Mouse (Mus musculus) skeletal muscle tissue, adult 2 months (tissue): ENCODE measurements around the gene Pgbd1.
"Not testable (repeated sequence)": the region's sequence is repeated elsewhere in the genome, so short reads cannot be mapped to it uniquely, and the experiment has no call there.

Experiments
- DNase-seq: peaks from one replicate; pipeline ENCODE4 v3.0.0-alpha.2; 2012; ENCODE audit warnings: low read depth, low spot score

Pgbd1 gene

GRCm38 (mm10) chr13:21440503-21441206 is at the start of gene Pgbd1:
Gene Pgbd1 (minus strand): TSS chr13:21441058.
- peak; percentile 62 for DNase-seq

- no peak for DNase-seq
Observed at GRCm38 (mm10) chr13:21486881-21487280, 46.0 kb upstream of the Pgbd1 start.

- DNase-seq: peak; percentile 38
Observed at GRCm38 (mm10) chr13:21478759-21479670, 38.2 kb upstream of the Pgbd1 start, which contains the start of the genes Zkscan4 and Gm10065. Gene Zkscan4 (plus strand): TSS chr13:21478907. Gene Gm10065 (minus strand): TSS chr13:21479441.

- DNase-seq: no peak
Observed at GRCm38 (mm10) chr13:21472427-21472826, 31.6 kb upstream of the Pgbd1 start.

GRCm38 (mm10) chr13:21469097-21469496 is 28.2 kb upstream of the Pgbd1 start:
- no peak for DNase-seq

- DNase-seq: peak; percentile 77
Observed at GRCm38 (mm10) chr13:21468061-21469019, 27.5 kb upstream of the Pgbd1 start, which contains the start of gene Nkapl. Gene Nkapl (minus strand): TSS chr13:21468509.

GRCm38 (mm10) chr13:21467336-21467735 is 26.5 kb upstream of the Pgbd1 start:
- no peak for DNase-seq

DNA sequence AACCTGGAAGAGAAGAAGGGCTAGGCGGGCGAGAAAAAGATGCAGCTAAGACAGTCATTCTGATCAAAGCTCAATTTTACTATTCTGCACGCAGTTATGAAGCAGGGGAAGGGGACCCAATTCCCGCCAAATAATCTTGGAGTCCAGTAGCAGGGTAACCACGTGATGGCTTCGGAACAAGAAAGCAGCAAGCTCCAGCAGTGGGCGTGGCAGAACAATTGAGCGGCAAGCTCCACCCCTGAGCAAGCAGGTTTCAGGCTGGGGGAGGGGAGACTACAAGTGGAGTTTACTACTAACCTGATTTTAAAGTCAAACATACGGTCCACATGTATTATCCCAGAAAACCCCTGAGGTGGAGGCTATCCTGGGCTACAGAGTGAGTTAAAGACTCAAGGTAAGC is 21.7 kb upstream of the Pgbd1 start:
- not testable (repeated sequence) for DNase-seq

DNA sequence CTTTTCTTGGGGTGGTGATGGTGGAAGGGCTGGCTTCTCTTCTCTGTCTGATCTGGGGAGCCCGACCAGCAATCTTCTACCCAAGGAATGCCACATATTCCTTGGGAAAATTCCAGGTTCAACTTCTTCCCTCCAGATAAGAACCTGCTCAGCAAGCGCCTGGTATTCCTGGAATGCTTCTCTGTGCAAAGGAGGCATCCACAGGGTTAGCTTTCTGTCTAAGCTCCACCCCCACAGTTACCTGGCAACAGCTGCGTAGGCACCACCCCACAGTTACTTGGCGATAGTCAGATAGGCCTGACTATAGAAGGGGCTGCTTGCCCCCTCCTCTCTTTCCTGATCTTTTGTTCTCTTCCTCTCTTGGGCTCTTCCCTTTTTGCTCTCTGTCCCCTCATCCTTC is 15.5 kb upstream of the Pgbd1 start:
- DNase-seq: no peak

GRCm38 (mm10) chr13:21454133-21454532 is 13.3 kb upstream of the Pgbd1 start:
- no peak for DNase-seq

DNA sequence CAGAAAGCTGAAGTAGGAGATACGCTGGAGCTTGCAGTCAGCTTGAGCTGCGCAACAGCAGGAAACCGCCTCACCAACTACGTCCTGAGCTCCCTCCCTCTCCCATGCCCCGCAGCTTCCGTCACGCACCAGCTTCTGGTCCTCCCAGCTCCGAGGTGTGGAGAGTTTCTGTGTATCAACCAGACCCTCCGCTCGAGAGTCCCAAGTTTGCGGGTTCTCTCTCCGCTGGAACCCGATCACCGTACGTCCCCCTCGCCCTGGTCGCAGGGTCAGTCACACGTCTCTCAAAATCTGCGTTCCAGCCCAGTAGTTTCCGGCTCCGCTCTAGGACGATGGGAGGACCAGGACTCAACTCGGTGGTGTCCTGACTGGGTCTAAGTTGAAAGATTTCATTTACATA is 12.6 kb upstream of the Pgbd1 start, which contains the start of gene Zscan26:
Gene Zscan26, minus strand, starts transcription at position 282 of the 400 bp plus-strand sequence.
- peak; percentile 76 for DNase-seq

DNA sequence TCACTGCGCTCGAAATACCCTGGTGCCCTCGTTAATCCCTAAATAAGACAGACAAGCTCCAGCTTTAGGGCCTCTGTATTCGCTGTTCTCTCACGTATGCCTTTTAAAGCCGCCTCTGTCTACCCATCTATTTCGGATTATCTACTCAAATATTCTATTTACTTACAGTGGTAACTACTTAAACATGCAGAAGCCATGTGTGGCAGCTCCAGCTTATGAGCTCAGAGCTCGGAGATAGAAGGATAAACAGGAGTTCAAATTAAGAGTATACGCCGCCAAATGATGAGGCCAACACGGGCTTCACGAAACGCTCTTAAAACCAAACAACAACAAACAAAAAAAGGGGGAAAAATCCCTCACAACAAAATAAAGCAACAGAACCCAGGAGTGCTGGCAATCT is 12.2 kb upstream of the Pgbd1 start:
- DNase-seq: no peak

GRCm38 (mm10) chr13:21447856-21448614 is 7.2 kb upstream of the Pgbd1 start:
- no peak for DNase-seq

DNA sequence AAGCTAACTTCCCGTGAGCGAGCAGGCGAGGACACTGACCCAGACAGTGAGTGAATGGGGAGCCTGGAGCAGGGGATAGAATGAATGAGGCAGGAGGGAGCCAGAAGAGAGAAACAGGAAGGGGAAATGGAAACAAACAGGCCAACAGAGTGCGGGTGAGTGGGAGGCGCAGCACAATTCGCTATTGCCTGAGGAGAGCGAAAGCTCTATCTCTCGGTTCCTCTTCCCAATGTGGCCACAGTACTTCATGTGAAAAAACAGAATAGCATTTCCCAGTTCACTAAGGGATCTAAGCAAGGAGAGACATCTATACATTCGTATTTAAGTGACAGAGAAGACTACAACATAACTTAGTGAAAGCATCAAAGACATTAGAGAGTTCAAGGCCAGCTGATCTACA is 5.9 kb upstream of the Pgbd1 start:
- no peak for DNase-seq

DNA sequence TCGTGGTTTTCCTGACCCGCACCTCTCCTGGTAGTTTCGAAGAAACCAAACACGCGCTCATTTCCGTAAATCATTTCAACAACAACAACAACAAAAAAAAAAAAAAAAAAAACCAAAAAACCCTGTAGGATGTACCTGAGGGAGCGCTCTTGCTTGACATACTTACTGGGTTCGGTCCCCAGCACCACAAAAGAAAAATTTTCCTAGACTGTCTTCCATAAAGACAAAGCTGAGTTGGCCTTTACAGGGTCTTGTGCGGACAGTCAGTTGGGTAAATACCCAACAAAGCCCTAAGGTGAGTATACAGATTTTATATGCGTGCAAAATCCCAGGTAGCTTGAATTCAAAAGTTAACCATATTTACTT is 332 bp upstream of the Pgbd1 start:
- DNase-seq: no peak

- no peak for DNase-seq
Observed at GRCm38 (mm10) chr13:21435476-21435875, 5.4 kb downstream of the Pgbd1 start.

DNA sequence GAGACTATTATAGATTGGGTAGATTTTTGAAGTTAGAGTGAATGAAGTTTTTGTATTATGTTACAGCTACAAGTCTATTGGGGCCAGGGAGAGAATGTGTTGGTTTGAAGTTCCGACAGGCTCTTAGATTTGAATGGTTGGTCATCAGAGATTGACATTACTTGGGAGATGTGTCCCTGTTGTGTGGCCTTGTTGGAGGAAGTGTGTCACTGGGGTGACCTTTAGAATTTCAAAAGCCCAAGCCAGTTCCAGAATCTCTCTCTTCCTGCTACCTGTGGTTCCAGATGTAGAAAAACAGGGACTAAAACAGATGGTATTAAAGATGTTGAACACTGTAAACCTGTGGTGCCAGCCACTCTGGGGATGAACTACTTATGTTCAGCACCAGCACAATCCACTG is 13.2 kb downstream of the Pgbd1 start:
- no peak for DNase-seq

DNA sequence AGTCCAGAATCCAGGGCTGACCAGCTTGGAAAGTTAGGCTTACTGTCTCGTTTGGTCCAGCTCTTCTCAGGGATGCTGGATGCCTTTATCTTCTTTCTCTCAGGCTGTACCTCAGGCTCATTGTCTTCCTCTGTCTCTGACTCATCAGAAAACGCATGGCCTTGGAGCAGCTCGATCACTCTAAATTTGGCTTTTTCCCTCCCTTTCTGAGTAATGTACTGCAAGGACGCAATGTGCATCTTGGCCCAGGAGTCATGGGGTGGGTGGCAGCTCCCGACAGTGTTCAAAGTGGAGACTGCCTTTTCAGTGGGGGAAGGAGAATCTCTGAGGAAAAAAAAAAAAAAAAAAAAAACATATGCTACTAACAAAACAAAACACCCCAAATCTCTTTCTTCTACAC is 17.6 kb downstream of the Pgbd1 start:
- no peak for DNase-seq

GRCm38 (mm10) chr13:21418865-21419264 is 22.0 kb downstream of the Pgbd1 start:
- no peak for DNase-seq

DNA sequence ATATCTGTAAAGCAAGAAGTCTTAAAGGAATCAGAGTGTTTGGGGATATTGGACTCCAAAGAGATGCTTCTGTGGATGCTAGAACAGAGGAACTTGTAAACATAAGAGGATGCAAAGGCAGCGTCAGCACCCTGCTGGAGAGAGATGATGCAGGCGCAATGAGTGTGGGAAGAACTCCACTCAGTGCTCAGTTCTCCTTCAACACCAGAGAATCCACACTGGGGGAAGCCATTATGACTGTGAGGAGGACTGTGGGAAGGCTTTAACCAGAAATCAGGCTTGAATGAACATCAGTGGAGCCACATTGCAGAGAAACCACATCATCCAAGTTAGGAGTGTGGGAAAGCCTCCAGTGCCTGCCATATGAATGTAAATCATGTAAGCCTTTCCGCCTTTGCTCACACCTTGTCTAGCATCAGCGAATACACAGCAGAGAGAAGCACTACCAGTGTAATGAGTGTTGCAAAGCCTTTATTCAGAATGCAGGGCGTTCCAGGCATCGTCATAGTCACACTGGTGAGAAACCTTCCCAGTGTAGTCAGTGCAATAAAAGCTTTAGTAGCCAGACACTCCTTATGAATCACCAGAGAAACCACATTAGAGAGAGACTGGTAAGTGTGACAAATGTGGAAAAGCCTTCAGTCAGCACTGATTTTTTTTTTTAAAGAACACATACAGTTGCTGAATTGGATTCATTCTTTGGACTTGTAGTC is 23.4 kb downstream of the Pgbd1 start:
- DNase-seq: no peak
